Mouse (Mus musculus): ENCODE data around the gene Ang.

GRCm38 (mm10) chr14:51146685-51147084 lies 55.7 kb downstream of the Ang start, which contains the start of gene Rnase1:
- TF ChIP-seq CTCF (conservative IDR thresholded peaks at IDR 0.05; ENCODE audit: insufficient read depth, insufficient read length, low read depth, low read length) (no peak), POLR2A (IDR thresholded peaks at IDR 0.05; ENCODE audit: low read depth, low read length) (no peak)

Data from kidney, adult 2 months (tissue).